Mouse (Mus musculus): ENCODE measurements around the gene Gm17018.

- TF ChIP-seq EP300 (IDR thresholded peaks at IDR 0.05; ENCODE audit: low read depth) (no peak), CTCF (IDR thresholded peaks at IDR 0.05; ENCODE audit: low read depth) (no peak)
Observed at GRCm38 (mm10) chr19:45515341-45515740, 45.1 kb upstream of the Gm17018 start.
